Mouse (Mus musculus) limb, embryonic 11.5 days (tissue): Measurements from ENCODE around the gene B3gat2. TPM values are rescaled to one million over a fixed set of nuclear protein-coding genes. Genes with fewer than 3 reads are reported as not detected.
A peak's percentile ranks its signal among the peaks of the same experiment; 100 is the strongest.

ENCODE experiments used
- ATAC-seq: fragments of 200-750 bp; cut with Nextera tagmentation; 2 replicates; pipeline ENCODE4 v1.8.0; 2017; ENCODE audit warnings: low read depth; ENCODE audit not compliant: insufficient number of reproducible peaks, low FRiP score, low TSS enrichment
- DNase-seq: peaks from one replicate; pipeline ENCODE4 v3.0.0-alpha.2; 2015; ENCODE audit warnings: low spot score
- H3K27ac ChIP-seq: fragments of 300-500 bp; sonication (generic); replicated peaks from 2 replicates; pipeline ENCODE4 v1.5.1; 2014; ENCODE audit warnings: low read depth, mild to moderate bottlenecking, low read length
- H3K27me3 ChIP-seq: fragments of 300-500 bp; sonication (generic); 2 replicates; pipeline ENCODE4 v1.6.1; 2014; ENCODE audit warnings: mild to moderate bottlenecking, low read length, mixed read lengths; ENCODE audit not compliant: control insufficient read depth, insufficient read depth
- H3K36me3 ChIP-seq: fragments of 300-500 bp; sonication (generic); 2 replicates; pipeline ENCODE4 v1.6.1; 2014; ENCODE audit warnings: mild to moderate bottlenecking, low read length, moderate library complexity, mixed read lengths; ENCODE audit not compliant: control insufficient read depth, insufficient read depth
- H3K4me1 ChIP-seq: fragments of 300-500 bp; sonication (generic); 2 replicates; pipeline ENCODE4 v1.6.1; 2014; ENCODE audit warnings: low read length, mixed read lengths; ENCODE audit not compliant: control insufficient read depth, insufficient read depth
- H3K4me2 ChIP-seq: fragments of 300-500 bp; sonication (generic); 2 replicates; pipeline ENCODE4 v1.6.1; 2014; ENCODE audit warnings: low read depth, mild to moderate bottlenecking, moderate library complexity; ENCODE audit not compliant: severe bottlenecking
- H3K4me3 ChIP-seq: fragments of 300-500 bp; sonication (generic); 2 replicates; pipeline ENCODE4 v1.5.1; 2014; ENCODE audit warnings: low read depth, low read length
- H3K9ac ChIP-seq: fragments of 300-500 bp; sonication (generic); 2 replicates; pipeline ENCODE4 v1.6.1; 2014; ENCODE audit warnings: mild to moderate bottlenecking, low read length
- H3K9me3 ChIP-seq: fragments of 300-500 bp; sonication (generic); 2 replicates; pipeline ENCODE4 v1.6.1; 2016; ENCODE audit warnings: low read length; ENCODE audit not compliant: control insufficient read depth
- WGBS: fragments of 180-500 bp; shearing (Covaris S2); extraction: QIAGEN DNeasy Blood & Tissue Kit; methylation state at CpG from one replicate; pipeline ENCODE4 v1.1.7; 2014; 5-methylcytosine and 5-hydroxymethylcytosine counted together
- polyA plus RNA-seq: library from polyadenylated mRNA; unstranded; fragments of >200 nt; fragmentation: Nextera tagmentation; extraction: Ambion mirVana; gene quantifications from 2 replicates; pipeline ENCODE4 v1.2.1, GENCODE M21; 2014

The B3gat2 gene
- polyA plus RNA-seq, 1 experiment from 2014 or later, result 0.77 TPM

GRCm38 (mm10) chr1:23798306-23798705 is 36.8 kb downstream of the B3gat2 start:
- Histone ChIP-seq H3K9ac (no peak overlapping the region), H3K27me3 (no peaks in the 10 kb centered on the region), H3K4me1 (no peaks in the 10 kb centered on the region), H3K27ac (no peak overlapping the region), H3K36me3 (no peaks in the 10 kb centered on the region), H3K4me2 (no peak overlapping the region), H3K9me3 (no peaks in the 10 kb centered on the region), H3K4me3 (no peak overlapping the region)
- DNase-seq (no peak), ATAC-seq (no peak)
- 92% methylated on average over 9 of the region's 9 CpGs for WGBS

GRCm38 (mm10) chr1:23821615-23822014 is 60.1 kb downstream of the B3gat2 start:
- WGBS, result 58% methylated on average over 5 of the region's 5 CpGs
- Histone ChIP-seq H3K9ac (no peak overlapping the region), H3K4me2 (no peak overlapping the region), H3K9me3 (no peaks in the 10 kb centered on the region), H3K27me3 (no peaks in the 10 kb centered on the region), H3K27ac (no peak overlapping the region), H3K4me1 (no peaks in the 10 kb centered on the region), H3K36me3 (no peaks in the 10 kb centered on the region), H3K4me3 (no peak overlapping the region)
- no peak for DNase-seq
- ATAC-seq, result no peak

DNA sequence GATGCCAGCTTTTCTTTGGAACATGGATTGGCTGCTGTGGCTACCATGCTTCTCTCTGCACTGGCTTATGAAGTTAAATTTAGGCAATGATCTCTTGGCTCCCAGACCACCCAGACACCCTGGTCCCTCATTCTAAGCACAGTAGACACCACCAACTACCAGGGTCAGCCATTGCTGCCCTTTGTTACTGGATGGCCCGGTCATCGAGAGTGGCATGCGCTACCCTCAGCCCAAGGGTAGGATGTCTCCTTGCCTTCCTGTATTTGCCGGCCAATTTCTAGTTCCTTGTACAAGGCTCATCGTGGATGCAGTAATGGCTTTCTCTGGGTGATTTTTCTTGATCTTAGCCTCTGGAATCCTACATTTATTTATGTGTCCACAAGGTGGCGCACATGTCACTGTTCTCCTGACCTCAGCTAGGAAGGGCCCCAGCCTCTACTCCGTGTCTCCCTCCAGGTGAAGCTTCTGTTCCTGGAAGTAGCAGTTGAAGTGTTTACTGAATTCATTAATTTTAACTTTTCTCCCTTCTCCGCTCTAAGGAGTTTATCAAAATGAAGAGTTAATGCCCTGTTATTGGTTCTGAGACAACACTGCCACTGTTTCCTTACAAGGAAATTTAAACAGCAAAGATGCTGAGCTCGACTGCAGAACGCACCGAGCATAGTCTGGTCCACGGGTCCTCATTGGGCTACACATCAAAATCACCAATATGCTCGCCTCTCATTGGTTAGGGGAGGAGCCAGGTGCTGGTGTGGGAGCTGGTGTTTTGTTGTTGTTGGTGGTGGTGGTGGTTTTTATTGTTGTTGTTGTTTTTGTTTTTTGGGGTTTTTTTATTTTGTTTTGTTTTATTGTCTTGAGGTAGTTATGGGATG is 65.6 kb downstream of the B3gat2 start:
- Histone ChIP-seq H3K9ac (no peak overlapping the region), H3K27ac (no peak overlapping the region), H3K27me3 (no peaks in the 10 kb centered on the region), H3K36me3 (no peaks in the 10 kb centered on the region), H3K9me3 (no peaks in the 10 kb centered on the region), H3K4me1 (no peaks in the 10 kb centered on the region), H3K4me3 (no peak overlapping the region), H3K4me2 (no peak overlapping the region)
- ATAC-seq (peak; percentile 59), DNase-seq (peak; percentile 71)
- 46% methylated on average over 13 of the region's 13 CpGs for WGBS

DNA sequence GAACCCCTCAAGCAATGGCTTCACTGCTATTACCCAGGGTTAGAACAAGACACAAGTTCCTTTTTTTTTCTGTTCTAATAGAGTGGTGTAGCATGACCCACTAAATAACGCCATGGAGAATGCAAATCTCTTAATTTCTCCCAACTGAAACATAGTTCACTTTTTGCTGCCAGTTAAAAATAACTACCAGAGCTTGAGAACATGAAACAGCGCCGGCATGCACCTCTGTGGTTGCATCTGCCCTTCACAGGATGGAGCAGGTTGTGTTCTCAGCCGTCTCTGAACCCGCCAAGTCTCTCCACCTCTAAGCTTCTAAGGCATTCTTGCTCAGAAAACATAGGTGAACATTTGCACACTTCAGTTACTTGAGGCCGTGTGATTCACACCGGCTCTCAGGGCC is 72.7 kb downstream of the B3gat2 start:
- Histone ChIP-seq H3K4me3 (no peak overlapping the region), H3K36me3 (no peaks in the 10 kb centered on the region), H3K27ac (no peak overlapping the region), H3K4me2 (no peak overlapping the region), H3K9me3 (no peaks in the 10 kb centered on the region), H3K4me1 (no peaks in the 10 kb centered on the region), H3K9ac (no peak overlapping the region), H3K27me3 (no peaks in the 10 kb centered on the region)
- ATAC-seq, result no peak
- DNase-seq, result no peak
- 83% methylated on average over 7 of the region's 7 CpGs for WGBS

DNA sequence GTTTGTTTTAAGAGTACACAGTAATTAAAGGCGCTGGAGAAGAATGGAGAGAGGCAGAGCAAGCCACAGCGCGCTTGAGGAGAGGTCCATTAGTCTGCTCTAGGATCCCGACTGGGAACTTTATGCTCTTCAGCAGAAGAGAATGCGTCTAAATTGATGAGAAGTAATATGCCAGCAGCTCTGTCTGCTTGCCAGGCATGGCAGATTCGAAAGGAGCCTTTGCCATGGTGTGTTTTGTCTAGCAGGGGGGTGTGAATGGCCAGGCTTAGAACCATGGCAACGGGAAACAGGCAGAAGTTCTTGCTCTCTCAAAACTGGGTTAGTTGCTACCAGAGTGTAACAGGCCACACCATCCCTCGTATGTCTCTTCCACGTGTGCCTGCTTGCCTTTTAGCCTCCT is 73.3 kb downstream of the B3gat2 start:
- DNase-seq (no peak), ATAC-seq (no peak)
- 68% methylated on average over 9 of the region's 9 CpGs for WGBS
- Histone ChIP-seq H3K4me3 (no peak overlapping the region), H3K27ac (no peak overlapping the region), H3K36me3 (no peaks in the 10 kb centered on the region), H3K9me3 (no peaks in the 10 kb centered on the region), H3K27me3 (no peaks in the 10 kb centered on the region), H3K4me1 (no peaks in the 10 kb centered on the region), H3K4me2 (no peak overlapping the region), H3K9ac (no peak overlapping the region)

DNA sequence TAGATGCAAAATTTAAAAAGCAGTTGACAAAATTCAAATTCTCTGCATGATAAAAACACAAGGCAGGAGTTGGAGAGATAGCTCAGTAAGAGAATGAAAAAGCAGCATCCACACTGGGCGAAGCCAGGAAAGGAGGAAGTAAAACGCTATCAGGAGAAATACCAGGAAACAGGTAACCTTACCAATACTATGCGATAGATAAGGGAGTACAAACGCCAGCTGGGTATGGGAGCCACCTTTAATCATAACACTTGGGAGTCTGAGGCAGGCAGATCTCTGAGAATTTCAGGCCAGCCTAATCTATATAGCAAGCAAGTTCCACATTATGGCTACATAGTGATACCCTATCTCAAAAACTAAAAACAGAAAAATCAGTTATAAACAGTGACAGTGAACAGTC is 75.1 kb downstream of the B3gat2 start:
- ATAC-seq (no peak), DNase-seq (no peak)
- H3K4me2 ChIP-seq, result no peak overlapping the region
- H3K4me1 ChIP-seq, result no peaks in the 10 kb centered on the region
- 87% methylated on average over 4 of the region's 4 CpGs for WGBS
- H3K27me3 ChIP-seq, result no peaks in the 10 kb centered on the region
- H3K9me3 ChIP-seq, result no peaks in the 10 kb centered on the region
- H3K4me3 ChIP-seq, result no peak overlapping the region
- no peak overlapping the region for H3K9ac ChIP-seq
- H3K36me3 ChIP-seq, result no peaks in the 10 kb centered on the region
- H3K27ac ChIP-seq, result no peak overlapping the region

GRCm38 (mm10) chr1:23840924-23841323 is 79.4 kb downstream of the B3gat2 start:
- no peak overlapping the region for H3K4me2 ChIP-seq
- ATAC-seq, result no peak
- DNase-seq, result no peak
- H3K4me3 ChIP-seq, result no peak overlapping the region
- H3K36me3 ChIP-seq, result no peaks in the 10 kb centered on the region; the same call in 1 of the 2 replicates
- H3K9ac ChIP-seq, result no peak overlapping the region
- H3K9me3 ChIP-seq, result no peaks in the 10 kb centered on the region
- no peak overlapping the region for H3K27ac ChIP-seq
- H3K27me3 ChIP-seq, result no peaks in the 10 kb centered on the region
- no peaks in the 10 kb centered on the region for H3K4me1 ChIP-seq

GRCm38 (mm10) chr1:23842629-23843028 is 81.1 kb downstream of the B3gat2 start:
- ATAC-seq (no peak), DNase-seq (no peak)
- Histone ChIP-seq H3K4me1 (no peaks in the 10 kb centered on the region), H3K9ac (no peak overlapping the region), H3K9me3 (no peaks in the 10 kb centered on the region), H3K27ac (no peak overlapping the region), H3K36me3 (no peaks in the 10 kb centered on the region; the same call in 1 of the 2 replicates), H3K4me3 (no peak overlapping the region), H3K4me2 (no peak overlapping the region), H3K27me3 (no peaks in the 10 kb centered on the region)
- WGBS, result 62% methylated on average over 3 of the region's 3 CpGs

- no peaks in the 10 kb centered on the region for H3K4me1 ChIP-seq
- WGBS, result 89% methylated on average over 7 of the region's 7 CpGs
- no peak overlapping the region for H3K4me2 ChIP-seq
- H3K9me3 ChIP-seq, result no peaks in the 10 kb centered on the region
- no peaks in the 10 kb centered on the region; the same call in 1 of the 2 replicates for H3K36me3 ChIP-seq
- H3K27me3 ChIP-seq, result no peaks in the 10 kb centered on the region
- H3K4me3 ChIP-seq, result no peak overlapping the region
- H3K9ac ChIP-seq, result no peak overlapping the region
- no peak for DNase-seq
- no peak overlapping the region for H3K27ac ChIP-seq
- no peak for ATAC-seq
These were observed 82.2 kb downstream of the B3gat2 start for GRCm38 (mm10) chr1:23843790-23844189.
